Mouse (Mus musculus) kidney, adult 2 months (tissue): ENCODE measurements around the gene Hist1h2ak.

Experiments used
- CTCF ChIP-seq: fragments of 200-500 bp; conservative IDR thresholded peaks from 2 replicates; pipeline ENCODE4 v1.5.1; 2011; ENCODE audit warnings: low read depth, mild to moderate bottlenecking, control low read depth, low read length, moderate library complexity, mixed read lengths; ENCODE audit not compliant: insufficient read depth, insufficient read length
- POLR2A ChIP-seq: fragments of 200-500 bp; IDR thresholded peaks from one replicate; pipeline ENCODE4 v1.6.1; 2011; ENCODE audit warnings: low read depth, low read length, control low read depth

DNA sequence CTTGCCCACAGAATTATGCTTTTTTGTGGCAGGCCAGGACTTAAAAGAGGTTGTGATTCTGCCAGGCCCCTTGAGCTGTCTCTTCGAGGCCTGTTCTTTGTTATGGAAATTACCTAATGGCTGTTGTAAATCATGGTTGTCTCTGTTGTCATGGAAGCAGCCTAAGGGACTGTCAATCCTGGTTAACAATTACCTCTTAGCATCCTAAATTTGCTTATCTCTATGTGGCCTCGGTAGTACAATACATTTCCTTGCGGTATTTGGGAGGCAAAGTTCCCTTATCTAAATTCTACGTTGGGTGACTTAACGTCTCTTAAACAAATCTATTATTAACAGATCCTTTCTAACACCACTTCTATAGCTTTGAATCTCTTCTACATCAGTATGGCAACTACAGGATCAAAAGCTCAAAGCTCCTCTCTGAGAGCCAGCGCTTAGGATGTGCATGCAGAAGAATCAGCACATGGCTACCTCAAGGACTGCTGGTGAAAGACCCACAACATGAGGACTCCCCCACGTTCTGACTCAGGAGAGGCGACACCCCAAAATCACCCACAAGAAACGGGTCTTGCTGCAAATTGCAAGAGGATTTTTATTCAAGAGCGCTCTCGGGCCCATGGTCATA is 25.6 kb downstream of the Hist1h2ak start:
- no peak for TF ChIP-seq CTCF
- TF ChIP-seq POLR2A = no peak
